Mouse (Mus musculus) forebrain, embryonic 16.5 days (tissue): Measurements from ENCODE around the gene Gdpd5. TPM values are rescaled to one million over a fixed set of nuclear protein-coding genes. Genes with fewer than 3 reads are reported as not detected.
A peak's percentile ranks its signal among the peaks of the same experiment; 100 is the strongest.

Experiments
- ATAC-seq: fragments of 200-750 bp; cut with Nextera tagmentation; 2 replicates; pipeline ENCODE4 v1.8.0; 2017; ENCODE audit warnings: mild to moderate bottlenecking, moderate library complexity
- H3K27ac ChIP-seq: fragments of 300-500 bp; sonication (generic); 2 replicates; pipeline ENCODE4 v1.5.1; 2014; ENCODE audit warnings: low read length, control low read depth
- H3K27me3 ChIP-seq: fragments of 300-500 bp; sonication (generic); replicated peaks from 2 replicates; pipeline ENCODE4 v1.6.1; 2014; ENCODE audit warnings: low read length; ENCODE audit not compliant: control insufficient read depth, insufficient read depth
- H3K36me3 ChIP-seq: fragments of 300-500 bp; sonication (generic); 2 replicates; pipeline ENCODE4 v1.6.1; 2014; ENCODE audit not compliant: control insufficient read depth, insufficient read depth
- H3K4me1 ChIP-seq: fragments of 300-500 bp; sonication (generic); replicated peaks from 2 replicates; pipeline ENCODE4 v1.6.1; 2014; ENCODE audit warnings: low read length; ENCODE audit not compliant: control insufficient read depth, insufficient read depth
- H3K4me2 ChIP-seq: fragments of 300-500 bp; sonication (generic); 2 replicates; pipeline ENCODE4 v1.6.1; 2014; ENCODE audit warnings: mild to moderate bottlenecking, low read length, control low read depth
- H3K4me3 ChIP-seq: fragments of 300-500 bp; sonication (generic); replicated peaks from 2 replicates; pipeline ENCODE4 v1.5.1; 2014; ENCODE audit warnings: mild to moderate bottlenecking, low read length, control low read depth
- H3K9ac ChIP-seq: fragments of 300-500 bp; sonication (generic); replicated peaks from 2 replicates; pipeline ENCODE4 v1.6.1; 2014; ENCODE audit warnings: low read depth, low read length, control low read depth
- H3K9me3 ChIP-seq: fragments of 300-500 bp; sonication (generic); 2 replicates; pipeline ENCODE4 v1.6.1; 2016; ENCODE audit warnings: low read length; ENCODE audit not compliant: control insufficient read depth
- WGBS: fragments of 180-500 bp; shearing (Covaris S2); extraction: QIAGEN DNeasy Blood & Tissue Kit; methylation state at CpG from one replicate; pipeline ENCODE4 v1.1.7; 2014; 5-methylcytosine and 5-hydroxymethylcytosine counted together
- polyA plus RNA-seq: library from polyadenylated mRNA; unstranded; fragments of >200 nt; fragmentation: Nextera tagmentation; extraction: Ambion mirVana; gene quantifications from 2 replicates; pipeline ENCODE4 v1.2.1, GENCODE M21; 2015

The Gdpd5 gene
- polyA plus RNA-seq, 1 experiment from 2014 or later, result 48.0 TPM

DNA sequence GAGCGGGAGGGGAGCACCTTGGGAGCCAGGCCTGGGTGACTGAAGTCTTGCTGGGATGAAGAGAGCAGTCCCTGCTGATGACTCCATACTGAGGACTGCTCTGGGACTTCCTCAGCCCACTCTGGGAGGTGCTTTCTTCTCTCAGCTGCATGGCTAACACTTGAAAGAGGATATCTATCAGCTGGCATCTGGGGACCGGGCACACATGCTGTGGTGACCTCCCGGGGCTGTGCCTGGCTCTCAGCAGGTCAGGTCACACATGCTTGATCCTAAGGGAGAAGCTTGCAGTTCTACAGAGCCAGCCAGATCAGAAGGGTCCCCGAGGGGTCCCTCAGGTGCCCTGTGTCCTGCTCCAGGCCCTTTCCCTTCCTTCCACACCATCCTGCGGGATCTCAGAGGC lies 62.0 kb downstream of the Gdpd5 start:
- no peak overlapping the region for H3K9ac ChIP-seq
- ATAC-seq, result no peak
- 73% methylated on average over 5 of the region's 5 CpGs for WGBS
- no peak overlapping the region for H3K4me3 ChIP-seq
- no peaks in the 10 kb centered on the region for H3K9me3 ChIP-seq
- H3K36me3 ChIP-seq, result no peaks in the 10 kb centered on the region
- H3K27ac ChIP-seq, result no peak overlapping the region
- peaks cover 5% of the 10 kb centered on the region; the same call in 1 of the 2 replicates for H3K4me1 ChIP-seq
- no peaks in the 10 kb centered on the region for H3K27me3 ChIP-seq
- H3K4me2 ChIP-seq, result no peak overlapping the region

DNA sequence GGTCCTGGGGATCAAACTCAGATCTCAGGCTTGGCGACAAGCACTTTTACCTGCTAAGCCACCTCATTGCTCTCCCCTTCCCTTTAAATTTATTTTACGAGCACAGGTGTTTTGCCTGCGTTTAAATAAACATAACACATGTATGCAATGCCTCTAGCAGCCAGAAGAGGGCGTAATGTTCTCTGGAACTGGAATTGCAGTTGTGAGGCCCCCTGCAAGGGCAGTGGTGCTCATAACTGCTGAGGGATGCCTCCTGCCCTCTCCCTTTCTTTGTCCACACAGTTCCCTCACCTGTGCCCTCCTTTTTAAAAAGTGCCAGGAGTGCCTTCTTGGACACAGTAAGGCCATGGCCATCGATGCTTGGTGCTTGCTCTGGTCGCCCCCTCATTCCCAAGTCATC lies 62.8 kb downstream of the Gdpd5 start:
- no peaks in the 10 kb centered on the region for H3K27me3 ChIP-seq
- no peaks in the 10 kb centered on the region for H3K9me3 ChIP-seq
- 68% methylated on average over 6 of the region's 6 CpGs for WGBS
- no peak overlapping the region for H3K9ac ChIP-seq
- H3K36me3 ChIP-seq, result no peaks in the 10 kb centered on the region
- H3K4me1 ChIP-seq, result peaks cover 7% of the 10 kb centered on the region; the same call in 1 of the 2 replicates
- no peak overlapping the region for H3K4me3 ChIP-seq
- H3K27ac ChIP-seq, result no peak overlapping the region
- no peak overlapping the region for H3K4me2 ChIP-seq
- ATAC-seq, result no peak

DNA sequence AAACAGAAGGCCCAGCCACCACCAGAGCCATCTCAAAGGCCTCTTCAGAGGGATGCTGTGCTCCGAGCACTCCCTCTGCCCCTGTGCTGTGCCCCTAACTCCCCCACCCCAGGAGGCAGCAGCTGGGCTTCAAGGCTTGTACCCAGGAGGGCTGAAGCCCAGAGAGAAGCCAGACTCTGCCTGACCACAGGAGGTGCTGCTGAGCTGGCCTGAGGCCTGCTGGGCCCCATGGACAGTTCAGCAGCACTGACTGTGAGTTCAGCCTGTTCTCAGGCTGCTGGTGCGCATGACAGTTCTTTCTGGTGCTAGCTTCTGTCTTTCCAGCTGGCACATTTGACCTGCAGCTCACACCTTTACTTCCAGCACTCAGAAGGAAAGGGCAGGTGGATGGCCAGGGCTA lies 64.6 kb downstream of the Gdpd5 start:
- H3K4me3 ChIP-seq, result no peak overlapping the region
- no peaks in the 10 kb centered on the region for H3K36me3 ChIP-seq
- H3K9me3 ChIP-seq, result no peaks in the 10 kb centered on the region
- H3K4me2 ChIP-seq, result no peak overlapping the region
- ATAC-seq, result no peak
- H3K9ac ChIP-seq, result no peak overlapping the region
- peaks cover 23% of the 10 kb centered on the region for H3K4me1 ChIP-seq
- WGBS, result 65% methylated on average over 2 of the region's 2 CpGs
- H3K27me3 ChIP-seq, result no peaks in the 10 kb centered on the region
- H3K27ac ChIP-seq, result no peak overlapping the region

DNA sequence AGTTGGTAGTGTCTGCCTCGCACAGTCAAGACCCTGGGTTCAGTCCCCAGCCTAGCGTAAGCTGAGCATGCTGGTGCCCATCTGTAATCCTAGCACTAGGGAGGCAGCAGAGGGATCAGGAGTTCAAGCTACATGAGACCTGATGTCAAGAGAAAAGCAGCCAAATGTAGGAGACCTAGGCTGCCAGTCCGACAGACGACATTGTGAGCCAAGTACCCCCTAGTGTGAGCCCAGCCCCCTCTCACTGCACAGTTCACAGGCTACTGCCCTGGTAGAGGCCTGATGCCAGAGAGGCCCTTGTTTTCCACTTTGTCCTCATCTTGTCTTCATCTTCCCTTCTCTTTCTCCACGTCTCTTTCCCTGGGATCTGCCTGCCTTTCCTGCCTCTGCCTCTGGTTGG lies 66.1 kb downstream of the Gdpd5 start:
- WGBS, result 44% methylated on average over 5 of the region's 5 CpGs
- H3K9ac ChIP-seq, result no peak overlapping the region
- H3K27ac ChIP-seq, result no peak overlapping the region
- H3K9me3 ChIP-seq, result no peaks in the 10 kb centered on the region
- H3K4me2 ChIP-seq, result no peak overlapping the region
- no peak overlapping the region for H3K4me3 ChIP-seq
- no peaks in the 10 kb centered on the region for H3K27me3 ChIP-seq
- H3K4me1 ChIP-seq, result peaks cover 18% of the 10 kb centered on the region
- H3K36me3 ChIP-seq, result no peaks in the 10 kb centered on the region
- ATAC-seq, result no peak

DNA sequence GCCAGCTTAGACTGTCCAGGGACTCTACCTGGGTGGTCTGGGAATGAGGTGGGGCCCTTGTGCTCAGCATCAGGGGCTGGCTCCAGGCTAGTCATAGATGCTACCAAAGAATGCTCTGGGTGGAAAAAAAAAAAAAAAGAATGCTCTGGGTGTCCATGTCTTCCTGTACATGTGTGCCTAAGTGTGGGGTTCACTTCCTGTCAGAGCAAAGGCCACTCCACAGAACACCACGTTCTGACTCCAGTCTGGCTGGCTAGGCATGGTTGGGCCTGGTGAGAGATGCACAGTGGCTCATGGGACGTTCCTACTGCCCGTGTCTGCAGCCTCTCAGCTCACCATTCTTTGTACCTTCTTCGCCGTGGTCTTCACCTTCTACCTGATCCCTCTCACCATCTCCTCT lies 67.4 kb downstream of the Gdpd5 start:
- no peaks in the 10 kb centered on the region for H3K36me3 ChIP-seq
- H3K27ac ChIP-seq, result no peak overlapping the region; the same call in 1 of the 2 replicates
- H3K4me3 ChIP-seq, result no peak overlapping the region
- no peaks in the 10 kb centered on the region for H3K9me3 ChIP-seq
- H3K4me2 ChIP-seq, result no peak overlapping the region
- H3K9ac ChIP-seq, result no peak overlapping the region
- 79% methylated on average over 5 of the region's 5 CpGs for WGBS
- H3K27me3 ChIP-seq, result no peaks in the 10 kb centered on the region
- ATAC-seq, result no peak
- H3K4me1 ChIP-seq, result peaks cover 18% of the 10 kb centered on the region

DNA sequence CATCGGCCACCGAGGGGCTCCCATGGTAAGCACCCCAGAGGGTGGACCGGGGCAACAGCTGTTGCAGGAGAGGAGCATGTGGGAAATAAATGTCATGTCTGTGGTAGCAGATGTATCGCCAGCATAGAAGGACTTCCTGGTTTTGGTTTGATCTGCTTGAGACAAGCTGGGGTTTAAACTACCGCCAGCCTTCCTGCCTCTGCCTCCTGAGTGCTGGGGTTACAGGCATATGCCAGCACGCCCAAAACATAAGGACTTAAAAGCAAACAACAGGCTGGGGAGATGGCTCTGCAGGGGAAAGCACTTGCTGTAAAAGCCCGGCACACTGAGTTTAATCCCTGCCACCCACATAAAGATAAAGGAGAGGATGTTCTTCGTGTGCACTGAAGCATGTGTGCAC lies 67.8 kb downstream of the Gdpd5 start:
- Histone ChIP-seq H3K4me2 (no peak overlapping the region), H3K36me3 (no peaks in the 10 kb centered on the region), H3K9me3 (no peaks in the 10 kb centered on the region), H3K27me3 (no peaks in the 10 kb centered on the region), H3K4me3 (no peak overlapping the region), H3K4me1 (peaks cover 18% of the 10 kb centered on the region), H3K27ac (peak overlapping the region; percentile 74), H3K9ac (no peak overlapping the region)
- 58% methylated on average over 8 of the region's 8 CpGs for WGBS
- peak; percentile 23; the same call in 1 of the 2 replicates for ATAC-seq

DNA sequence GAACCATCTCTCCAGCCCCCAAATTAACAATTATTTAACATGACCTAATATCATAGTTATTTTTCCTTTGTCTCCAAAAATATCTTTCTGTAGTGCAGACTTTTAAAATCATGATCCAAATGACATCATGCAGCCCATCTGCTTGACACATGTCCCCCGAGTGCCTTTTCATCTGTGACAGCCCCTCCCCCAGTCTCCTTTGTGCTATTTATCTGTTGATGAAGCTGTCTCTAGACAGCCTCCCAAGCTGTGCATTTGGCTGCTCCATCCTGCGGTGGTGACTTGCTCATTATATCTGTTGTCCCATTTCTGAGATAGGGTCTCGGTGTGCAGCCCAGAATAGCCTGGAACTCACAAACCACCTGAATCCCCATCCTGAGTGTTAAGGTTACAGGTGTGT lies 68.5 kb downstream of the Gdpd5 start:
- WGBS, result 13% methylated on average over 3 of the region's 3 CpGs
- Histone ChIP-seq H3K36me3 (no peaks in the 10 kb centered on the region), H3K4me3 (no peak overlapping the region), H3K4me2 (no peak overlapping the region), H3K9ac (no peak overlapping the region), H3K9me3 (no peaks in the 10 kb centered on the region), H3K27me3 (no peaks in the 10 kb centered on the region), H3K27ac (peak overlapping the region; percentile 74), H3K4me1 (peaks cover 18% of the 10 kb centered on the region)
- ATAC-seq, result peak; percentile 62

DNA sequence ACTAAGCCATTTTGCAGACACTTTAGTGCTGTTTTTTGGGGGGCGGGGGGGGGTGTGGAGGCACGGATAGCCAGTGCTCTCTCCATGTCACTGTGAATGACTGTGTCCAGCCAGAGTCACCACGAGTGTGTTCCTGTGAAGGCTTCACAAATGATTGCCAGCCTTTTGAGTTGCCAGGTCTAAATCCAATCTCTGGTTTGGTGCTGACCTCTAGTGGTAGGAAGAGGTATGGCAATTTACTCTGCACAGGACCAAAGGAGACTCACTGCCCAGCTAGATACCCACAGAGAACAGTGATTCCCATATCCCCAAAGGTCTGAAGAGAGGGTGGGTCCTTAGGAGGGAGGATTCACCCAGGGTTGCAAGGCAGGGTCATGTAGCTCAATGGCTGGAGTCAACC lies 69.5 kb downstream of the Gdpd5 start:
- Histone ChIP-seq H3K9me3 (no peaks in the 10 kb centered on the region), H3K4me2 (no peak overlapping the region)

DNA sequence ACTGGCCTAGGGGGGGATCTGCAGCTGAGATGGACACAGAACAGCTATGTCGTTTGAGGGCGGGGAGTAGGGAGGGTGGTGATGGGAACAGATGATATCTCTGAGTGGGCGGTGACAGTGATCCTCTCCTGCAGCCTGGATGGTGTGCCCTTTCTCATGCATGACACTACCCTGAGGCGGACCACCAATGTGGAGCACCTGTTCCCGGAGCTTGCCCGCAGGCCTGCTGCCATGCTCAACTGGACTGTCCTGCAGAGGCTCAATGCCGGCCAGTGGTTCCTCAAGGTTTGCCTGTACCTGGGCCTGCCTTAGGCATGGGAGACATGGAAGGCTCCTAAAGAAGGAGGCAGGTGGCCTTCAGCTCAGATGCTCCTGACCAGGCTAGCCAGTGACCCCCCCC lies 71.6 kb downstream of the Gdpd5 start:
- Histone ChIP-seq H3K27me3 (no peaks in the 10 kb centered on the region), H3K4me1 (peaks cover 18% of the 10 kb centered on the region), H3K4me2 (no peak overlapping the region), H3K36me3 (no peaks in the 10 kb centered on the region), H3K9me3 (no peaks in the 10 kb centered on the region), H3K4me3 (no peak overlapping the region), H3K9ac (no peak overlapping the region), H3K27ac (no peak overlapping the region)
- no peak for ATAC-seq
- WGBS, result 91% methylated on average over 7 of the region's 7 CpGs

More for the DNA sequence above, 69.5 kb downstream of the Gdpd5 start:
- 0% methylated on average over 3 of the region's 3 CpGs for WGBS
- ATAC-seq, result peak; percentile 24
- Histone ChIP-seq H3K4me1 (peaks cover 18% of the 10 kb centered on the region), H3K27ac (no peak overlapping the region; the same call in 1 of the 2 replicates), H3K9ac (no peak overlapping the region), H3K36me3 (no peaks in the 10 kb centered on the region), H3K27me3 (no peaks in the 10 kb centered on the region), H3K4me3 (no peak overlapping the region)

DNA sequence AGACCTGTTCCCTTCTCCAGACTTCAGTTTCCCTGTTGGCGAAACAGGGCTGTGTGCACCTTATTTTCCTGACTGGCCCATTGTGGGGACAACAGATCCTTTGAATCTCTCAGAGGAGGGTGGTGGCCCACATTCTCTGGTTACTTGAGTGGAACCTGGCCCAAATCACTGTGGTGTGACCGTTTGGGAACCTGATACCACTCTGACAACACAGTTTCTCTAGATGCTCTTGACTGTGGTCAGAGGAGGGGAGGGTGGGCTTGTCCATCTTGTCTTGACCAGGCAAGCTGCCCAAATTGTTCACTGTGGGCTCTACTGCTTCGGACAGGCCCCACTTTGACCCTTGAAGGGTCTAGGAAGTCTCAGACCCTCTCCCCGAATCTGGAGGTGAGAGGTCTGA lies 72.8 kb downstream of the Gdpd5 start:
- Histone ChIP-seq H3K9me3 (no peaks in the 10 kb centered on the region), H3K27ac (no peak overlapping the region), H3K4me1 (peaks cover 15% of the 10 kb centered on the region), H3K4me3 (no peak overlapping the region), H3K36me3 (no peaks in the 10 kb centered on the region; the same call in 1 of the 2 replicates), H3K4me2 (no peak overlapping the region), H3K9ac (no peak overlapping the region), H3K27me3 (no peaks in the 10 kb centered on the region)
- ATAC-seq, result no peak
- 77% methylated on average over 4 of the region's 4 CpGs for WGBS
